Mouse (Mus musculus) liver, adult 2 months (tissue): ENCODE data around the gene Gm10721.
"Not testable (repeated sequence)": the region's sequence is repeated elsewhere in the genome, so short reads cannot be mapped to it uniquely, and the experiment has no call there.

Source experiments
- CTCF ChIP-seq: fragments of 200-500 bp; IDR thresholded peaks from 2 replicates; pipeline ENCODE4 v1.5.1; 2011; ENCODE audit warnings: low read depth, low read length, control low read depth
- POLR2A ChIP-seq: fragments of 200-500 bp; IDR thresholded peaks from 2 replicates; pipeline ENCODE4 v1.6.1; 2011; ENCODE audit warnings: low read length, control low read depth; ENCODE audit not compliant: insufficient read depth; ENCODE audit errors: extremely low read depth

DNA sequence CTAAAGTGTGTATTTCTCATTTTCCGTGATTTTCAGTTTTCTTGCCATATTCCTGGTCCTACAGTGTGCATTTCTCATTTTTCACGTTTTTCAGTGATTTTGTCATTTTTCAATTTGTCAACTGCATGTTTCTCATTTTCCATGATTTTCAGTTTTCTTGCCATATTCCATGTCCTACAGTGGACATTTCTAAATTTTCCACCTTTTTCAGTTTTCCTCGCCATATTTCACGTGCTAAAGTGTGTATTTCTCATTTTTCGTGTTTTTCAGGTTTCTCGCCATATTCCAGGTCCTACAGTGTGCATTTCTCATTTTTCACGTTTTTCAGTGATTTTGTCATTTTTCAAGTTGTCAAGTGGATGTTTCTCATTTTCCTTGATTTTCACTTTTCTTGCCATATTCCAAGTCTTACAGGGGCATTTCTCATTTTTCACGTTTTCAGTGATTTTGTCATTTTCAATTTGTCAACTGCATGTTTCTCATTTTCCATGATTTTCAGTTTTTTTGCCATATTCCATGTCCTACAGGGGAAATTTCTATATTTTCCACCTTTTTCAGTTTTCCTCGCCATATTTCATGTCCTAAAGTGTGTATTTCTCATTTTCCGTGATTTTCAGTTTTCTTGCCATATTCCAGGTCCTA lies 17.9 kb downstream of the Gm10721 start:
- TF ChIP-seq CTCF, POLR2A: not testable (repeated sequence)
